Mouse (Mus musculus) neural tube, embryonic 11.5 days (tissue): ENCODE results near the gene Bod1l. TPM values are rescaled to one million over a fixed set of nuclear protein-coding genes. Genes with fewer than 3 reads are reported as not detected.

Source experiments
- ATAC-seq: fragments of 200-750 bp; cut with Nextera tagmentation; 2 replicates; pipeline ENCODE4 v1.8.0; 2017; ENCODE audit warnings: moderate number of reproducible peaks, mild to moderate bottlenecking, moderate TSS enrichment, moderate library complexity; ENCODE audit not compliant: insufficient read depth, low FRiP score, low TSS enrichment
- DNase-seq: peaks from one replicate; pipeline ENCODE4 v3.0.0-alpha.2; 2015; ENCODE audit warnings: low spot score
- H3K27ac ChIP-seq: fragments of 300-500 bp; sonication (generic); 2 replicates; pipeline ENCODE4 v1.5.1; 2014; ENCODE audit warnings: low read depth, mild to moderate bottlenecking, low read length
- H3K27me3 ChIP-seq: fragments of 300-500 bp; sonication (generic); 2 replicates; pipeline ENCODE4 v1.6.1; 2014; ENCODE audit warnings: mild to moderate bottlenecking, low read length, mixed read lengths; ENCODE audit not compliant: control insufficient read depth, insufficient read depth
- H3K36me3 ChIP-seq: fragments of 300-500 bp; sonication (generic); 2 replicates; pipeline ENCODE4 v1.6.1; 2014; ENCODE audit warnings: mild to moderate bottlenecking, low read length, moderate library complexity, mixed read lengths; ENCODE audit not compliant: control insufficient read depth, insufficient read depth
- H3K4me1 ChIP-seq: fragments of 300-500 bp; sonication (generic); 2 replicates; pipeline ENCODE4 v1.6.1; 2014; ENCODE audit warnings: low read length, mixed read lengths; ENCODE audit not compliant: control insufficient read depth, insufficient read depth
- H3K4me2 ChIP-seq: fragments of 300-500 bp; sonication (generic); 2 replicates; pipeline ENCODE4 v1.6.1; 2014; ENCODE audit warnings: low read depth, mild to moderate bottlenecking, moderate library complexity
- H3K4me3 ChIP-seq: fragments of 300-500 bp; sonication (generic); 2 replicates; pipeline ENCODE4 v1.5.1; 2014; ENCODE audit warnings: low read depth, low read length
- H3K9ac ChIP-seq: fragments of 300-500 bp; sonication (generic); 2 replicates; pipeline ENCODE4 v1.6.1; 2014; ENCODE audit warnings: mild to moderate bottlenecking, low read length
- H3K9me3 ChIP-seq: fragments of 300-500 bp; sonication (generic); 2 replicates; pipeline ENCODE4 v1.6.1; 2016; ENCODE audit warnings: low read length; ENCODE audit not compliant: control insufficient read depth
- WGBS: fragments of 180-500 bp; shearing (Covaris S2); extraction: QIAGEN DNeasy Blood & Tissue Kit; methylation state at CpG from one replicate; pipeline ENCODE4 v1.1.7; 2014; 5-methylcytosine and 5-hydroxymethylcytosine counted together
- polyA plus RNA-seq: library from polyadenylated mRNA; unstranded; fragments of >200 nt; fragmentation: Nextera tagmentation; extraction: Ambion mirVana; gene quantifications from 2 replicates; pipeline ENCODE4 v1.2.1, GENCODE M21; 2014

Bod1l gene
- 22.9 and 25.6 TPM in 2 replicates for polyA plus RNA-seq

- peak within 1 kb of the TSS; percentile 93 for H3K9ac ChIP-seq
- peak within 1 kb of the TSS; percentile 99 for H3K4me3 ChIP-seq
- H3K4me1 ChIP-seq: peaks cover 7% of the 10 kb centered on the region; the same call in 1 of the 2 replicates
- DNase-seq (peak; percentile 94), ATAC-seq (peak; percentile 94)
- no peaks in the 10 kb centered on the region for H3K27me3 ChIP-seq
- no peaks in the 10 kb centered on the region for H3K9me3 ChIP-seq
- 0 out of 2 replicates have a peak within 1 kb of the TSS, but pooled peaks have one; percentile 44 for H3K27ac ChIP-seq
- H3K36me3 ChIP-seq: no peaks in the 10 kb centered on the region
- peak within 1 kb of the TSS; percentile 80 for H3K4me2 ChIP-seq
- under 1% methylated on average over 38 of the region's 38 CpGs for WGBS
Measured at GRCm38 (mm10) chr5:41844147-41844529, at the start of gene Bod1l. Bod1l (minus strand) TSS chr5:41844315.

- no peak overlapping the region for H3K9ac ChIP-seq
- ATAC-seq (no peak), DNase-seq (no peak)
- no peaks in the 10 kb centered on the region for H3K4me1 ChIP-seq
- no peak overlapping the region for H3K27ac ChIP-seq
- WGBS: 82% methylated on average over 6 of the region's 6 CpGs
- no peak overlapping the region for H3K4me3 ChIP-seq
- H3K9me3 ChIP-seq: no peaks in the 10 kb centered on the region
- no peak overlapping the region for H3K4me2 ChIP-seq
- H3K36me3 ChIP-seq: no peaks in the 10 kb centered on the region
- no peaks in the 10 kb centered on the region for H3K27me3 ChIP-seq
Measured at GRCm38 (mm10) chr5:41893351-41893750, 49.2 kb upstream of the Bod1l start.

- no peak for ATAC-seq
- Histone ChIP-seq H3K4me3 (no peak overlapping the region), H3K4me2 (no peak overlapping the region), H3K27me3 (no peaks in the 10 kb centered on the region), H3K36me3 (no peaks in the 10 kb centered on the region), H3K9ac (no peak overlapping the region), H3K27ac (no peak overlapping the region), H3K9me3 (no peaks in the 10 kb centered on the region), H3K4me1 (no peaks in the 10 kb centered on the region)
- 76% methylated on average over 5 of the region's 5 CpGs for WGBS
- DNase-seq: no peak
Measured at GRCm38 (mm10) chr5:41890871-41891270, 46.8 kb upstream of the Bod1l start.

GRCm38 (mm10) chr5:41889245-41889849, 45.2 kb upstream of the Bod1l start:
- H3K36me3 ChIP-seq: no peaks in the 10 kb centered on the region
- ATAC-seq (no peak), DNase-seq (no peak)
- H3K9me3 ChIP-seq: no peaks in the 10 kb centered on the region
- no peaks in the 10 kb centered on the region for H3K4me1 ChIP-seq
- no peaks in the 10 kb centered on the region for H3K27me3 ChIP-seq
- 86% methylated on average over 8 of the region's 8 CpGs for WGBS
- H3K27ac ChIP-seq: no peak overlapping the region
- no peak overlapping the region for H3K9ac ChIP-seq
- H3K4me3 ChIP-seq: no peak overlapping the region
- no peak overlapping the region for H3K4me2 ChIP-seq

GRCm38 (mm10) chr5:41888834-41889233, 44.7 kb upstream of the Bod1l start:
- DNase-seq: peak; percentile 12
- WGBS: 72% methylated on average over 3 of the region's 3 CpGs
- ATAC-seq: 0 out of 2 replicates have a peak, but pooled peaks have one; percentile 49

GRCm38 (mm10) chr5:41887738-41888137, 43.6 kb upstream of the Bod1l start:
- Histone ChIP-seq H3K27me3 (no peaks in the 10 kb centered on the region), H3K27ac (no peak overlapping the region), H3K9ac (no peak overlapping the region), H3K4me1 (no peaks in the 10 kb centered on the region), H3K4me3 (no peak overlapping the region), H3K9me3 (no peaks in the 10 kb centered on the region), H3K4me2 (no peak overlapping the region), H3K36me3 (no peaks in the 10 kb centered on the region)
- WGBS: 17% methylated on average over 4 of the region's 4 CpGs
- DNase-seq (peak; percentile 69), ATAC-seq (peak; percentile 62; the same call in 1 of the 2 replicates)

More at GRCm38 (mm10) chr5:41888834-41889233, 44.7 kb upstream of the Bod1l start:
- Histone ChIP-seq H3K9ac (no peak overlapping the region), H3K4me2 (no peak overlapping the region), H3K4me1 (no peaks in the 10 kb centered on the region), H3K27ac (no peak overlapping the region), H3K4me3 (no peak overlapping the region), H3K36me3 (no peaks in the 10 kb centered on the region), H3K9me3 (no peaks in the 10 kb centered on the region), H3K27me3 (no peaks in the 10 kb centered on the region)

GRCm38 (mm10) chr5:41884563-41884962, 40.4 kb upstream of the Bod1l start:
- 17% methylated on average over 12 of the region's 12 CpGs for WGBS
- peak; percentile 45; the same call in 1 of the 2 replicates for ATAC-seq

GRCm38 (mm10) chr5:41871164-41871563, 27.0 kb upstream of the Bod1l start:
- H3K4me1 ChIP-seq: no peaks in the 10 kb centered on the region
- no peak overlapping the region for H3K4me2 ChIP-seq
- WGBS: 94% methylated on average over 2 of the region's 2 CpGs
- no peaks in the 10 kb centered on the region for H3K27me3 ChIP-seq
- no peak for ATAC-seq
- H3K27ac ChIP-seq: no peak overlapping the region
- H3K36me3 ChIP-seq: no peaks in the 10 kb centered on the region
- no peak for DNase-seq
- H3K4me3 ChIP-seq: no peak overlapping the region
- no peak overlapping the region for H3K9ac ChIP-seq
- no peaks in the 10 kb centered on the region for H3K9me3 ChIP-seq

More at GRCm38 (mm10) chr5:41884563-41884962, 40.4 kb upstream of the Bod1l start:
- no peaks in the 10 kb centered on the region for H3K9me3 ChIP-seq
- H3K4me3 ChIP-seq: no peak overlapping the region
- H3K4me2 ChIP-seq: no peak overlapping the region
- H3K27me3 ChIP-seq: no peaks in the 10 kb centered on the region
- H3K9ac ChIP-seq: no peak overlapping the region
- no peak overlapping the region for H3K27ac ChIP-seq
- no peaks in the 10 kb centered on the region for H3K4me1 ChIP-seq
- DNase-seq: peak; percentile 75
- no peaks in the 10 kb centered on the region for H3K36me3 ChIP-seq

- H3K27me3 ChIP-seq: no peaks in the 10 kb centered on the region
- no peak overlapping the region for H3K27ac ChIP-seq
- H3K4me3 ChIP-seq: no peak overlapping the region
- H3K4me1 ChIP-seq: no peaks in the 10 kb centered on the region
- no peaks in the 10 kb centered on the region for H3K9me3 ChIP-seq
- H3K4me2 ChIP-seq: no peak overlapping the region
- WGBS: 88% methylated on average over 2 of the region's 2 CpGs
- DNase-seq: no peak
- no peak overlapping the region for H3K9ac ChIP-seq
- H3K36me3 ChIP-seq: no peaks in the 10 kb centered on the region
- ATAC-seq: no peak
Measured at GRCm38 (mm10) chr5:41855781-41856180, 11.7 kb upstream of the Bod1l start.
